Mouse (Mus musculus): ENCODE measurements at regions not wholly inside any gene's neighbourhood (a gene's known extent, or its start where the extent isn't known, plus 50 kb on each side); places are given as distances from the start of the nearest gene placed in this dataset.

DNA sequence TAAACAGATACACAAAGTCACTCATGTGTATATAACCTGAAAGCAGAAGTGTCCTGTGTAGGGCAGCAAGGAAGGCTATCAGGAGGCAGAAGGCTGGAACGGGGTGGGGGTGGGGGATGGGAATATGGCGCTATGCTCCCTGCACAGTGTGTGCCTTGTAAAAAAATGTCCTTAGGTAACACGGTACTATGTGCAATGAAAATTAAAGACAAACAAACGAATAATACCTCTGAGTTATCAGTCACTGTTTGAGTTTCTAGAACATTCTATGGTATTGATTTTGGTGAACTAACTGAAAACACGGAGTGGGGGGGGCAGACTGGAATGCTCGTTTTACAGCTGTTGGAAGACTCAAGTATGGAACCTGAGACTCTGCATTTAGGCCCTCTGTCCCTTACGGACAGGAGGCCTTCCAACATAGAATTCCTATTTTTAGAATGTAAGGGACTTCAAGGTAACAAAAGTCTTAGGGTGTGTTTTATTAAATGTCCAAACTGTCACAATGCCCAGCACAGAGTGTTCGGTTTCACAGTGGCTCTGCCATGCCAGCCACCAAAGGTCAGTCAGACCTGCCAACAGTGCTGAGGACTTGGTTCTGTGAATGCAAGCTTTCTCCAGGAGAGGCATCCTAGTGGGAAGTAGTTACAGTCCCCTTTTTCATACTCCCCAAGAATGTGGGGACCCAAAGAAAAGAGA, 240.6 kb downstream of the Ano6 start:
- no peak for DNase-seq
- H3K4me3 ChIP-seq (replicated peaks; ENCODE audit: extremely low read depth, low read depth, low read length) = no peak overlapping the region
- TF ChIP-seq POLR2A (IDR thresholded peaks at IDR 0.05; ENCODE audit: borderline replicate concordance, extremely low read depth, low read depth, low read length) (no peak), CTCF (IDR thresholded peaks at IDR 0.05; ENCODE audit: insufficient read depth, low read length) (no peak)
- H3K4me1 ChIP-seq (ENCODE audit: control insufficient read depth, insufficient read depth, low read length) = no peaks in the 10 kb centered on the region
- 74% methylated on average over 8 of the region's 8 CpGs for WGBS

DNA sequence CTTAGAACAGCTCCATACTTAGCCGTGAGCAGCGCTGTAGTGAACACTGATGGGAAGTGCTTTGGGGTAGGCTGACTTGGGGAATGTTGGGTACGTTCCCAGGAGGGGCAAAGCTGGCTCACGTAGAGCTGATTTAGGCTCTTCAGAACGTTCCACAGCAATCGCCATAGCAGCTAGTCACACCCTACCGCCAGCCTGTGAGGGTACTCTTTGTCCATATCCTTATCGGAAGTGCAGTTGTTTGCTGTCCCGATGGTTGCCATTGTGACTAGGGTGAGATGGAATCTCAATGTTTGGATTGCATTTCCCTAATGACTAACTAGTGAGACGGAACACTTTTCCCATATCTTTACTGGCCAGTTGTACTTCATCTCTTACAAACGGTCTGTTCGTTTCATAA, 244.6 kb downstream of the Ano6 start:
- Histone ChIP-seq H3K4me3 (replicated peaks; ENCODE audit: extremely low read depth, low read depth, low read length) (no peak overlapping the region), H3K4me1 (ENCODE audit: control insufficient read depth, insufficient read depth, low read length) (no peaks in the 10 kb centered on the region)
- WGBS = 22% methylated on average over 12 of the region's 12 CpGs
- no peak for TF ChIP-seq POLR2A (IDR thresholded peaks at IDR 0.05; ENCODE audit: borderline replicate concordance, extremely low read depth, low read depth, low read length)
- no peak for TF ChIP-seq CTCF (IDR thresholded peaks at IDR 0.05; ENCODE audit: insufficient read depth, low read length)
- peak; percentile 15 for DNase-seq

DNA sequence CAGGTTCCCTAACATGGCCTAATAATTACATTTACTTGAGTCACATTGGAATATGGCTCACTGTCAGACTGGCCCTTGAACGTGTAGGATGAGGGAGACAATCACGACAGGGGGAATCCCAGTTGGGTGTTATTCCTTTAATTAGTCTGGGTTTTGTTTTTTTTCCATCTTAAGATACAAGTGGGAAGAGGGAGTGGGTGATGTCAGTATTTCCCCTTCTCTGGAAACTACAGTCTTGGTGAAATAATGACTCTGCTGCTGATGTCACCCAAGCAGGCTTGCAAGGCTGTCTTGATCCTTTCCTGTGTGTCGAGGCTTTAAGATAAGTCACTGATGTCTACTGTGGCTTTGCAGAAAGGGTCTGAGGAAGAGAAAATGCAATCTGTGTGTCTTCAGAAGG, 241.8 kb upstream of the Arid2 start:
- no peaks in the 10 kb centered on the region for H3K4me1 ChIP-seq (ENCODE audit: control insufficient read depth, insufficient read depth, low read length)
- WGBS = 63% methylated on average over 3 of the region's 3 CpGs
- no peak for DNase-seq
- no peak overlapping the region for H3K4me3 ChIP-seq (replicated peaks; ENCODE audit: extremely low read depth, low read depth, low read length)
- TF ChIP-seq POLR2A (IDR thresholded peaks at IDR 0.05; ENCODE audit: borderline replicate concordance, extremely low read depth, low read depth, low read length) = no peak
- no peak for TF ChIP-seq CTCF (IDR thresholded peaks at IDR 0.05; ENCODE audit: insufficient read depth, low read length)

DNA sequence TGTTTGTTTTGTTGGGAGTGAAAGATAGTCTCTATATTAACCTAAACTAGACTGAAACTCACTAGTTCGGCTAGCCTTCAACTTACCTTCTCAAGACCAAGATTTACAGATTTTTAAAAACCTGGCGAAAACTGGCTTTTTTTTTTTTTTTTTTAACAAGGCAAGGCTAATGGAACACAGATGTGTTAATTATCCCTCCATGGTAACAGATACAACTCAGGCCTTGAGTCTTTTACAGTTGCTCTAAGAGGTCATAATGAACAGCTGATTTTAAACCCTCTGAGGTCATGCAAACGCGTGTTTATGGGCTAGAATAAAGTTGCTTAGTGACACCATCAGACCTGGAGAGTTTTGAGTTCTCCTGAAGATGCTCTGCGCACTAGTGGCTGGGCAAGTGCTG, 240.7 kb upstream of the Arid2 start:
- no peaks in the 10 kb centered on the region for H3K4me1 ChIP-seq (ENCODE audit: control insufficient read depth, insufficient read depth, low read length)
- 88% methylated on average over 5 of the region's 5 CpGs for WGBS
- no peak overlapping the region for H3K4me3 ChIP-seq (replicated peaks; ENCODE audit: extremely low read depth, low read depth, low read length)
- TF ChIP-seq CTCF (IDR thresholded peaks at IDR 0.05; ENCODE audit: insufficient read depth, low read length) (no peak), POLR2A (IDR thresholded peaks at IDR 0.05; ENCODE audit: borderline replicate concordance, extremely low read depth, low read depth, low read length) (no peak)
- no peak for DNase-seq

DNA sequence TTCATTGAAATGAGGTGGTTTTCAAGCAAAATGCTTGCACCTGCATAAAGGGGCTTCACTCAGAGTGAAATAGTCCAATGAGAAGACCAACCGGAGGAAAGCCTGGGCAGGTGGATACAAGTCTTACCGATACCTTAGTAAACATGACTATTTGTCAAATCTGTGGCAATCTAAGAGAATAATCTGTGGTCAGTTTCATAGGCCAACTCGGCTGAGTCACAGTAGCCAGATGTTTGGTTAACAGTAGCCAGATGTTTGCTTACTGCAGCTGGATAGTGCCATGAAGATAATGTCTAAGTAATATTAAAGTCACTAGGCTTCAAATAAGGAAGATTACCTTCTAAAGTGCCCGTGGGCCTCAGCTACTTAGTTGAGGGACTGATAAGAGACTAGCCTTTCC, 236.9 kb upstream of the Arid2 start:
- Histone ChIP-seq H3K4me1 (ENCODE audit: control insufficient read depth, insufficient read depth, low read length) (no peaks in the 10 kb centered on the region), H3K4me3 (replicated peaks; ENCODE audit: extremely low read depth, low read depth, low read length) (no peak overlapping the region)
- 67% methylated on average over 4 of the region's 4 CpGs for WGBS
- TF ChIP-seq POLR2A (IDR thresholded peaks at IDR 0.05; ENCODE audit: borderline replicate concordance, extremely low read depth, low read depth, low read length) (no peak), CTCF (IDR thresholded peaks at IDR 0.05; ENCODE audit: insufficient read depth, low read length) (no peak)
- DNase-seq = no peak

DNA sequence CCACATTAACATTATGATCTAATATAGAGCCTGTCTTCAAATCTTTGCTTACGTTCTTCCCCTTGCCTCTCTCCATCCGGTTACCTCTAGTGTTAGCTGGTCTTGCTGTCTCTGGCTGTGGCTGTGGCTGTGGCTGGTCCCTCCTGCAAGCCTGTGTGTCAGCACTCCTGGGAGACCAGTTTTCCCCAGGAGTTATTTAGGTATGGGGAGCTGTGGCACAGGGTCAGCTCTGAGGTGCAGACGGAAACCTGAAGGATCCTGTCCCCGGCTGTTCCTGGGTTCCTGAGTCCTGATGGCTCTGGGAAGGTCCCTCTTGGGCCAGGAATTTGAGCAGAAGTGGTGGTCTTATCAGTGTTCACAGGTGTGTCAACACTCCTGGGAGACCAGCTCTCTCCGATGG, 234.7 kb upstream of the Arid2 start:
- DNase-seq = no peak
- 75% methylated on average over 5 of the region's 5 CpGs for WGBS
- no peak for TF ChIP-seq CTCF (IDR thresholded peaks at IDR 0.05; ENCODE audit: insufficient read depth, low read length)
- no peak for TF ChIP-seq POLR2A (IDR thresholded peaks at IDR 0.05; ENCODE audit: borderline replicate concordance, extremely low read depth, low read depth, low read length)
- Histone ChIP-seq H3K4me1 (ENCODE audit: control insufficient read depth, insufficient read depth, low read length) (no peaks in the 10 kb centered on the region), H3K4me3 (replicated peaks; ENCODE audit: extremely low read depth, low read depth, low read length) (no peak overlapping the region)

DNA sequence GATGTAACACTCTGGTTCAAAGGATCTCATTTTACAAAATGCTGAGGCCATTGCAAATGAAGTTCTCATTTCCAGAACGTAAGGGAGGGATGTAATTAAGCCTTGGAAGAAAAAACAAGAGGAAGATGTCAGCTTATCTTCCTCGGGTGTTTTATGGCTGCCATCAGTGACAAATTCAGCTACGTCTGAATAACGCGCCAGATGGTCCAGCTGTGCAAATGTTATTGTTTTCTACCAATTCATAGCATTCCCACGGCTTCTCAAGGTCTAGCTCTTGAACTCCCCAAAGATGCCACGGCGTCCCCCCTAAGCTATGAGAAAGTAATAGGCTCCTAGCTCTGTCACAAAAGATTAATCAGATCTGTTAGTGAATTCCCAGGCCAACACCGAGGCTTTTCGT, 232.0 kb upstream of the Arid2 start:
- no peak for DNase-seq
- 51% methylated on average over 10 of the region's 10 CpGs for WGBS
- Histone ChIP-seq H3K4me3 (replicated peaks; ENCODE audit: extremely low read depth, low read depth, low read length) (no peak overlapping the region), H3K4me1 (ENCODE audit: control insufficient read depth, insufficient read depth, low read length) (no peaks in the 10 kb centered on the region)
- TF ChIP-seq POLR2A (IDR thresholded peaks at IDR 0.05; ENCODE audit: borderline replicate concordance, extremely low read depth, low read depth, low read length) (no peak), CTCF (IDR thresholded peaks at IDR 0.05; ENCODE audit: insufficient read depth, low read length) (no peak)

DNA sequence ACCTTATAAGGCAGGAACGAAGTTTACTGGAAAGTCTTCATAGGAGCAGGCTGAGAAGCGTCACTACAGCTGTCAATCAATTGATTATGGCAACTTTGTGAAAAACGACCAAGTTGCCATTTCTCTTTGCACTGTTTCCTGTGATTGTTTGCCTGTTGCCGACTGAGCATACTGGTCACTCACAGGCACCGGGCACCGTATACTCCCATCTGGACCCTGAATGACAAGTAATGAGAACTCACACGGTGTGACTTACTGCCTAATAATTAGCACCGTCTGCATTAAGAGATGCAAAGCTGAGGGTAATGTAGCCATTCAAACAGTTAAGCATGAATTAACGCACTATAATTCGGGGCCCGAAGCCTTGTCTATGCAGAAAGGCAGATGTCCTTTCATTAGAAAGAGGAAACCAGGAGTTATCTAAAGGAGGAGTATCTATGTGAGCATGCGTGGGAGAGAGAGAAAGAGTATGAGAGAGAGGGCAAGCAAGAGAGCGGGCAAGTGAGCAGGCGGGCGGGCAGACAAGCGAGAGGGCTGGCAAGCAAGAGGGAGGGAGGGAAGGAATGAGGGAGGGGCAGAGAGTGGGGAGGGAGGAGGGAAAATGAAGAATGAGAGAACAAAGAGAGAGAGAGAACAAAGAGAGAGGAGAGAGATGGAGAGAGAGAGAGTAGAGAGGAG, 231.4 kb upstream of the Arid2 start:
- no peaks in the 10 kb centered on the region for H3K4me1 ChIP-seq (ENCODE audit: control insufficient read depth, insufficient read depth, low read length)
- TF ChIP-seq POLR2A (IDR thresholded peaks at IDR 0.05; ENCODE audit: borderline replicate concordance, extremely low read depth, low read depth, low read length) = no peak
- DNase-seq = no peak
- WGBS = 60% methylated on average over 16 of the region's 16 CpGs
- no peak overlapping the region for H3K4me3 ChIP-seq (replicated peaks; ENCODE audit: extremely low read depth, low read depth, low read length)

DNA sequence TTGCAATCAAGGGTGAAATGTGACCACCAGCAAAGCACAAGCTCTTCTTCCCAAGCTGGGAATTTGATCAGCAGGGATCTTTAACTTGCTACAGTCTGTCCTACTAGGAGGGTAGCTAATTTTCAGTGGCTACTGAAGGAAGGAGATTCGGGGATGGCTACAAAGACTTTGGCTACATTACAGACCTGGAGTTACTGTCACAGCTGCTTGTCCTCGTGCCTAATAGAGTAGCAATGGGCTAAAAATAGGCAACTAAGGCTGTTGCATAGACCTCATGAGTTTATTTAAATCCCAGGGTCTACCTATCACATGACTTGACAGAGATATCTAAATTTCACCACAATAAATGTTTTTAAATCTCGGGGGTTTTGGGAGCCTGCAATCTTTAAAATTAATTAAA, 227.7 kb upstream of the Arid2 start:
- WGBS = 48% methylated on average over 3 of the region's 3 CpGs
- DNase-seq = no peak
- TF ChIP-seq POLR2A (IDR thresholded peaks at IDR 0.05; ENCODE audit: borderline replicate concordance, extremely low read depth, low read depth, low read length) (no peak), CTCF (IDR thresholded peaks at IDR 0.05; ENCODE audit: insufficient read depth, low read length) (no peak)
- Histone ChIP-seq H3K4me1 (ENCODE audit: control insufficient read depth, insufficient read depth, low read length) (no peaks in the 10 kb centered on the region), H3K4me3 (replicated peaks; ENCODE audit: extremely low read depth, low read depth, low read length) (no peak overlapping the region)

Data from lung, adult 2 months (tissue).